Mouse (Mus musculus): ENCODE results near the gene Wdr43.

DNA sequence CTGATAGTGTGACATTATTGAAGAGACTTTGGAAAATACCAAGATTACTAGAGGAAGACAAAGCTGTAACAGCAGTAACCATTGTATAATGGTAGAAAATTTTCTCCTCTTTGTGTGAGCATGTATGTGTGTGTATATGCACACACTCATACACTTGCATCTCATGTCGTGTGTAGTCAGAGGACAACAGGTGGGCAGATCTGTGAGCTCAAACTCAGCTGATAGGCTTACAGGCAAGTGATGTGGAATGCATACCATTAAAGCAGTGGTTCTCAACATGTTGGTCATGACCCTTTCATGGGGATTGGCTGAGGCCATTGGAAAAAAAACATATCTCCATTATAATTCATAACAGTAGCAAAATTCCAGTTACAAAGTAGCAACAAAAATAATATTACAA is 44.7 kb downstream of the Wdr43 start:
- no peak for TF ChIP-seq EP300 (IDR thresholded peaks at IDR 0.05; ENCODE audit: low read depth)
- no peak for TF ChIP-seq CTCF (IDR thresholded peaks at IDR 0.05; ENCODE audit: low read depth)

Data from heart, postnatal 0 days (tissue).